Mouse (Mus musculus) hematopoietic stem cell, adult 5-6 weeks (primary cell): ENCODE results near the gene Dcaf6. TPM values are rescaled to one million over a fixed set of nuclear protein-coding genes. Genes with fewer than 3 reads are reported as not detected.
"Not testable (repeated sequence)": the region's sequence is repeated elsewhere in the genome, so short reads cannot be mapped to it uniquely, and the experiment has no call there.

Source experiments
- ATAC-seq, 2 experiments: fragments of 125-278 bp in 1 of 2; replicated peaks in 1 of 2; 2 replicates each; pipeline ENCODE4 v1.8.0; 2016 to 2017; ENCODE audit warnings: inconsistent platforms in 2 of 2, mild to moderate bottlenecking in 2 of 2, moderate number of reproducible peaks in 2 of 2, low read depth in 1 of 2, moderate TSS enrichment in 1 of 2; ENCODE audit not compliant: low FRiP score in 2 of 2, poor library complexity in 2 of 2, severe bottlenecking in 2 of 2, insufficient read depth in 1 of 2, low TSS enrichment in 1 of 2
- total RNA-seq: library from RNA; stranded (forward); fragments of 172-1452, 232-1000 nt; gene quantifications from 2 replicates; pipeline ENCODE4 v1.2.3, GENCODE M21; 2017

Dcaf6 gene
- total RNA-seq, 1 experiment from 2014 or later = 19.9 TPM

DNA sequence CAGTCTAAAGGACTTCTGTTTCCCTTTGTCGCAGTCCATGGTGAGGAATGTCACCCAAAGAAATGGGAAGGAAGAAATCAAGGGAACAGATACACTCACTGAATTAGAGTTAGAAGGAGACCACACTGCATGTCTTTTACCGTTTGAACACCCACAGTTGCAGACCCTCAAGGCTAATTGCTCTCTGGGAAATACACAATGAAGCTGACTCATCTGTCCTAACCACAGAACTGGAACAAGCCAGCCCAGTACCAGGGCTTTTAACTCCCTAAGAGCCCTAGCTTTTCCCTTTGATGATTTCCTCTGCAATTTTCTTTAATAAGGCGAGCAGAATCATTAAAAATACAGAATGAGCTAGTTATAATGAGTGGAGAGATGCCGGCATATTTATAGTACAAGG, 115.8 kb downstream of the Dcaf6 start:
- peak; percentile 58 to 75 for ATAC-seq

DNA sequence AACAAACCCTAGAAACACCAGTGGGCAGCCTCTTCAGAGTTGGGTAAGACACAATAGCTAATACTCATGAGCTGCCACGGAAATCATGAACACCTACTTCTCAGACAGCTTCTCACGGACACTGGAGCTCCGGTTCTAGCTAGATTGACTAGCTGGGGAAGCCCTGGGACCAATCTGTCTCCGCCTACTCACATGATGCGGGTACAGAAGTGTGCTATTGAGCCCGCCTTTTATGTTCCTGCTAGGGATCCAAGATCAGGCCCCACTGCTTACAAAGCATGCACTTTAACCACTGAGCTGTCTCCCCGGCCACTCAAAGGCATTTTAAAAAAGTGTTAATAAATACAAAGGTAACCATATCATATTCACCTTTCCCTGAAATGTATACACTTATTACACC, 118.1 kb downstream of the Dcaf6 start:
- no peak for ATAC-seq

DNA sequence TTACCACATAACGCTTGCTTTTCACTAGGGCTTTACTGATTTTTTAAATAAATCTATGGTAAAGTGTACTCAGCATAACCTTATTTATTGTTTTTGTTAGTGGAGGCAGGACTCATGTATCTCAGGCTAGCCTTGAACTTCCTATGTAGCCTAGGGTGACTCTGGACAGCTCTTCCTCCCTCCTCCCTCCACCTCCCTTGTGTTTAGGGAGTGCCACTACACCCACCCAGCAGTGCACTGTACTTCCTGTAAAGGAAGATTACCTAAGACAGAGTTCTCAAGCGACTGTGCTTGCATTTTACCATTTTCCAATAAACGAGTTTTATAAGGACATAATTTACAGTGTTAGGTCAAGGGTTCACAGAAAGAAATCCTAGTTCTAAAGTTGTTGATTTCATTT, 127.5 kb downstream of the Dcaf6 start:
- ATAC-seq = no peak

DNA sequence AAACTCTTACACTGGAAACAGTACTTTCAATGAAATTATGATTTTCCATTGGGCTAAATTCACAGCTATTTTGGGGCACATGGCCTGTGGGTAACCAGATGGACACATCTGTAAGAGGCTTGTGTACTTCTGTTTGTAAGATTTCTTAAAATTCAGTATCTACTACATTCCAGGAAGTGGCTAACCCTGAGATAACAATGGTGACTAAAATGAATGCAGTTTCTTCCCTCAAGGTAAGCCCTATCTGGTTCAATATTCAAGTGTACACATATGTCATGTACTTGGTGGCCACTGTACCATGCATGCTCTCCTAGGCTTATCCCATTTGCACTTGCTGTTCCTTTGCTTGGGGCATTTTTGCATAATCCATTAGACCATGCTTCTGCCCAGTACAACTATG, 129.4 kb downstream of the Dcaf6 start:
- no peak for ATAC-seq

DNA sequence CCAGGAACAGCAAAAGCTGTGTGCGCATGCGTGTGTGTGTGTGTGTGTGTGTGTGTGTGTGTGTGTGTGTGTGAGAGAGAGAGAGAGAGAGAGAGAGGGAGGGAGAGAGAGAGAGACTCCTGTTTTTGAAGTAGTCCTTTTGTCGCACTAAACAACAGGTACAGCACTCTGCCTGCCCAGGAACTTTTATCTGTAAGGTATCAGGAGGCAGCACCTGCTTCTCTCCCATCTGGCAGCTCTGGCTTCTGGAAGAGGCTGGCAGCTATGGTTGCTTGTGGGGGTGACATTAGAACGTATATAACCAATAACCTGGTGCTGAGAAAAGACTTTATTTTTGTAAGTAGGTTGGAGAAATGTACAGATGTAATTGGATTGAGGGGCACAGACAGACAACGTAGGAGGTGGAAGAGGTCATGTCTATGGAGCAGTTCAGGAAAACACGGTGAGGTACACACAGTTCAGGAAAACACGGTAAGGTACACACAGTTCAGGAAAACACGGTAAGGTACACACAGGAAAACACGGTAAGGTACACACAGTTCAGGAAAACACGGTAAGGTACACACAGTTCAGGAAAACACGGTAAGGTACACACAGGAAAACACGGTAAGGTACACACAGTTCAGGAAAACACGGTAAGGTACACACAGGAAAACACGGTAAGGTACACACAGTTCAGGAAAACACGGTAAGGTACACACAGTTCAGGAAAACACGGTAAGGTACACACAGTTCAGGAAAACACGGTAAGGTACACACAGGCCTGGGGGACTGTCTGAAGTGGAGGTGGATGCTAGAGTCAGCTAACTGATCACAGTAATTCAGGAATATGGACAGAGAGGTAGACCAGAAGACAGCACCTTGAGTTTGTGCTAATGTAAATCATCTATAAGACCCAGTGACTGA, 131.6 kb downstream of the Dcaf6 start:
- not testable (repeated sequence) for ATAC-seq

DNA sequence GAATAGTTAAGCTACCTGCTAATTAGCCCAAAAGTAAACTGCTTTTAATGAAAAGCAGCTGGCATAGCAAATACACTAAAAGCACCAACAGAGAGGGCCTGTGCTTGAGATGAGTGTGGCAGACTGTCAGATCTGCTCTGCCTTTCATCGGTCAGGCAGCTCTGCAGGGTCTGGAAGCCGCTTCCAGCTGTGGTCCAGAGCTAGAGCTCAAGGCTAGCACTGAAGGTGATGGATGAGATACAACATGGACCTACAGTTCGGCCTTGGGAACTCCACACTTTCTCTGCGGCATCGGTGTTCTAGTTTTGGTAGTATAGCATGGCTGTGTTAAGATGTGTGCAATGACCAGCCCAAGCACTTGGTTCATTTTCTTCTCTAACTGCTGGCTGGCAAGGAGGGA, 132.4 kb downstream of the Dcaf6 start:
- no peak for ATAC-seq

DNA sequence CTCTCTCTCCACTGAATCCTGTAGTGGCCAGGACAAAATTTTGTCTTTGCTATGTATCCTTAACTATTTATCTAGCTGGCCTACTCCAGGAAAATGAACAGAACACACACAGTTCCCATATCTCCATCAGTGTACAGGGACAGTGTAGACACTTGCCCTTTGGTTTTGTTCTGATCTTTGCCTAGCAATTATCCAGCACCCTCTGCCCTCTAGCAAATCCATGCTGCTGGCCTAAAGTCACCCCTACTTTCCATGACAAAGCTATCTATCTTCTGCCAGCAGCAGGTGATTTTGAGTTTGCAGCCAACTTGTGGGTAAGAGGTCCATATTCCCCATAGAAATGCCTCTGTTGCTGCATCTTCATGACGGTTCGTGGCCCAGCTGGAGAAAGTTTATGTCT, 132.9 kb downstream of the Dcaf6 start:
- no peak for ATAC-seq

- ATAC-seq = peak in 1 of 2 experiments; percentile 37; a peak in 1 of 4 replicates
These were observed 137.3 kb downstream of the Dcaf6 start for GRCm38 (mm10) chr1:165322934-165323333.

DNA sequence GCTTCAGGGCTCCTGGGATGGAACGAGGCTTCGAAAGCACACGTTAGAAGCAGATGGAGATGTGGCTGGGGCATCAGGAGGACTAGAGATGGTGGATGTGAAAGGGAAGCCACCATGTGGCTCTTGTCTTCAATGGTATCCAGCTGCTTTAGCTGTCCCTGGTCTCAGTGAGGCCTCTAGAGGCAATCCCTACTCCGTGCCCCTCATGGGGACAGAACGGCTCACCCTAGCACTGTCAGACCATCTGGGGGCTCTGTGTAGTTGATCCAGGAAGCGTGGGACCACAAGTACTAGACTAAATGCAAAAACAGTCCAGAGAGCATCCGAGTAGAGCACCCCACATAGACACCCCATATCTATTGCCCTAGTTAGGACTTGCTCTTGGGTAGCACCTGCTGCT, 138.4 kb downstream of the Dcaf6 start:
- ATAC-seq = no peak

DNA sequence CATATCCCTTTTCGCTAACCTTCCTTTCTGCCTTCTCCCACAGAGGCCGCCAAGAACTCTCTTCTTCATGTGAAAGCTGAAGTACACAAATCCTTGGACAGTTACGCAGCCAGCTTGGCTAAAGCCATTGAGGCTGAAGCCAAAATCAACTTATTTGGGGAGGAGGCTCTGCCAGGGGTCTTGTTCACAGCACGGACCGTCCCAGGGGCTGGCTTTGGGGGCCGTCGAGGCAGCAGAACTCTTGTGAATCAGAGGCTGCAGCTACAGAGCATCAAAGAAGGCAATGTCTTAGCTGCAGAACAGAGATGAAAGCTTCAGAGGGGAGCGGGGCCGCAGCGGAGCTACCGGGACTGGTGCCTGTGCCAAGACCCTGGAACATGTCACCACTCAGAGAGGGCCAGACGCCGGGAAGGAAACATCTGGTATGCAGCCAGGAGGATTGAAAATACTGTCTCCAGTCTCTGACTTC, 138.8 kb downstream of the Dcaf6 start:
- ATAC-seq = no peak

DNA sequence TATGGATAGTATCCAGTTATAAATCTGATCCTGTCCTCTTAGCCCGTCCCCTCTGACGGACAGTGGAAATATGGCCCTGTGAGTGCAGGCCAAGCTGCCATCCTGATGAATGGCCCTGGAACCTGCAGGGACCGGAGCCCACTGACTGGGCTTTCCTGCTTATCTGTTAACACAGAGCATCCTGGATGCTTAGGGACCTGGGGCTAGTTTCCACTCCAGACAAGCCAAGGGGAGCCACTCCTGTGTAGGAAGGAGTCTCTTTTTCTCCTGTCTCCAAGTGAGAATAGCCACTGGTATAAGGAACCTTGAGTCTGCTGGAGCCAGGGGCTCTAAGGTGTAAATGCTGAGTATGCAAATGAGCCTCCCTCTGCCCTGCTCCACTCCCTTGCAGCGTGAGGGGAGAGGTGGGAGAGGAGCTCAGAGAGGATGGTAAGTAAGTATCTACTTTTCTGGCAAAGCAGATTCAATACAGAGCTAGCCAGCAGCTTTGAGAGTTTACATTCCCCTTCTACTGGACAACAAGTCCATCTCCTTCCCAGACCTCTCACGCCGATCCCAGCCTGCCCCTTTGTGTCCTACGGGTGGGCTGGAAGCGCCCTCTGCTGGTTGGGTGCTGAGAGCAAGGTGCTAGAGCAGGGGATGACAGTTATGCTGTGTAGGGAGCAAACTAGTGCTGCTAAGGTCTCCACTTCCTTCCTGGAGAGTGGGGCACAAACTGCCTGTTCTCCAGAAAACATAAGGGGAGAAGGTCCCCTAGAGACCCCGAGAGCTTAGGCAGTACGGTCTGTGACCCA, 139.9 kb downstream of the Dcaf6 start:
- ATAC-seq = peak; percentile 61 to 72

GRCm38 (mm10) chr1:165316361-165316760, 143.9 kb downstream of the Dcaf6 start:
- no peak for ATAC-seq

GRCm38 (mm10) chr1:165308180-165308579, 152.1 kb downstream of the Dcaf6 start:
- ATAC-seq = no peak

DNA sequence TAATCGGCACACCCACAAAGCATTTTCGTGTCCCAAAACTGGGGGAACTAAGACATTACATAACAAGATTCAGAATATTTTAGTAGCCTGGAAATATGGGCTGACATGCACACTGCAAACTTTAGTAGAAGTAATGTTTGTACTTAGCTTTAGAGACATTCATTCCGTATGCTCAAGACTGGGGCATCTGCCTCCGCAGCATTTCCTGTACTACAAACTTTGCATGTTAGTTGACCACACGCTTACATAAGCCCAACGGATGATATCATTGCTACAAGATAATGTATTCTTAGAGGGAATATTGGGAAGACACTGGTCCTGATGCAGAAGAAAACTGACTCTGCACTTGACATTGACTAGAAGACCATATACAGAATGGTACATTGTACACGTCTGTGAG, 155.9 kb downstream of the Dcaf6 start:
- no peak for ATAC-seq

DNA sequence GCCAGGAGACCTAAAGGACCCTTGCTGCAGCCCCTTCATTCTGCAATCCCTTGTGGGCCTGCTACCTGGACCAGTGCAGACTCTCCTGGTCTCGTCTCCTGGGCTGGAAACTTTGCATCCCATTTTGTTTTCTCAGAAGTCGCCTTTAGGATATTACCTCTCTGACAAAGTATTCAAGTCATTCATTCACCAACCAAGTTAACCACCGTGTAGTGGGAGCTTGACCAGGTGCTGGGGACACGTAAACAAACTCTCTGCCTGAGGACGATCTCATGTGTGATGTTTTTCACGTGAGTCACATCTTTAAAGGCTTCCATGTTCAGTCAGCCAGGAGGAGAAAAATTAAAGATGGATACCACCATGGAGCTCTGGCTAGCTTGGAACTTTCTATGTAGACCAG, 157.1 kb downstream of the Dcaf6 start:
- ATAC-seq = no peak

- ATAC-seq = no peak
These were observed 157.6 kb downstream of the Dcaf6 start for GRCm38 (mm10) chr1:165302455-165303208.

DNA sequence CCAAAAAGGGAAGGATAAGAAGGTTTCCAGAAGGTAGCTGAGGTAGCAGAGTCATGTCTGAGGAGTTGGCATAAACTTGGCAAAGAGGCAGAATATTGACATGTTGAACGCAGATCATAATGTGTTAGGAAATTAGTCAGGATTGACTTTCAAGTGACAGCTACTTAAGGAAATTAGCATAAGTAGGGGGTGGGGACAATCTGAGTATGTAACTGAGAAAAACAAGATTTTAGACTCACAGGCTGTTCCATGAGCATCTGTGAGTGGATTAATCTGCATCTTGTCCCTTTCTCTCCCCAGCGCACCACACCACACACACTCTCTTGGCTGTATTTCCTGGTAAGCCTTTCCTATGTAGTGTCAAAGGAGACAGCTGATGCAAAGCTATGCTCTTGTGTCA, 158.7 kb downstream of the Dcaf6 start:
- ATAC-seq = 0 out of 4 replicates have a peak, but pooled peaks of 1 of the 2 experiments have one; percentile 7
